Mouse (Mus musculus): Measurements from ENCODE around the gene Sp6. TPM values are rescaled to one million over a fixed set of nuclear protein-coding genes. Genes with fewer than 3 reads are reported as not detected.
A peak's percentile ranks its signal among the peaks of the same experiment; 100 is the strongest.

Sp6 gene
- polyA plus RNA-seq, 2 experiments = 0.02 TPM; not detected in 1

DNA sequence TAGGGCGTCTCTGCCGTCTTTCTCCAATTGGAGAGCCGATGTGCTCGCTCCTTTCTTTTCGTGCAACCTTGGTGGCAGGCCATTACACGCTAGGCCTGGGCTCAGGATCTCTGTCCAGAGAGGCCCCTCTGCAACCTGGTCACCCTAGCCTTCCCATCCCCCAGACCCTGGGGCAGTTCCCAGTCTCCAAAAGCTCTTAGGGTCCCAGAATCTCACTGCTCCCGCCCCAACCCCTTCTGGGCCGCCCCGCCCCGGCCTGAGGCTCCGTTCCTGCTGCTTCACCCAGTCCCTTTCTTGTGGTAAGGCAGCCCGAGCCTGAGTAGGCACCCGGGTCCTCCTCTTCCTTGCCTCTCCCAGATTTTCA is 6.1 kb downstream of the Sp6 start:
- Histone ChIP-seq H3K27me3 (ENCODE audit: control insufficient read depth, insufficient read depth, low read length) (peaks cover 94% of the 10 kb centered on the region), H3K9me3 (ENCODE audit: control insufficient read depth, low read length) (no peaks in the 10 kb centered on the region), H3K4me2 (ENCODE audit: low read depth) (no peak overlapping the region), H3K36me3 (replicated peaks; ENCODE audit: control insufficient read depth, insufficient read depth, low read depth) (no peaks in the 10 kb centered on the region), H3K4me3 (ENCODE audit: insufficient read depth in 1 of 2, low read depth in 2 of 2, low read length in 2 of 2) (no peak overlapping the region), H3K9ac (replicated peaks) (no peak overlapping the region), H3K4me1 (replicated peaks; ENCODE audit: control insufficient read depth in 2 of 2, insufficient read depth in 2 of 2, low read length in 1 of 2) (no peaks in the 10 kb centered on the region; a peak in 1 of 4 replicates), H3K27ac (no peak overlapping the region)
- 5% methylated on average over 13 of the region's 13 CpGs for WGBS (ENCODE audit: insufficient replicate concordance)
- ATAC-seq (ENCODE audit: insufficient read depth) (no peak), DNase-seq (ENCODE audit: low read depth in 3 of 3, low spot score in 3 of 3) (no peak)
- TF ChIP-seq CTCF (IDR thresholded peaks at IDR 0.05; ENCODE audit: low read depth) = no peak
- no peak for TF ChIP-seq EP300 (IDR thresholded peaks at IDR 0.05; ENCODE audit: low read depth)

DNA sequence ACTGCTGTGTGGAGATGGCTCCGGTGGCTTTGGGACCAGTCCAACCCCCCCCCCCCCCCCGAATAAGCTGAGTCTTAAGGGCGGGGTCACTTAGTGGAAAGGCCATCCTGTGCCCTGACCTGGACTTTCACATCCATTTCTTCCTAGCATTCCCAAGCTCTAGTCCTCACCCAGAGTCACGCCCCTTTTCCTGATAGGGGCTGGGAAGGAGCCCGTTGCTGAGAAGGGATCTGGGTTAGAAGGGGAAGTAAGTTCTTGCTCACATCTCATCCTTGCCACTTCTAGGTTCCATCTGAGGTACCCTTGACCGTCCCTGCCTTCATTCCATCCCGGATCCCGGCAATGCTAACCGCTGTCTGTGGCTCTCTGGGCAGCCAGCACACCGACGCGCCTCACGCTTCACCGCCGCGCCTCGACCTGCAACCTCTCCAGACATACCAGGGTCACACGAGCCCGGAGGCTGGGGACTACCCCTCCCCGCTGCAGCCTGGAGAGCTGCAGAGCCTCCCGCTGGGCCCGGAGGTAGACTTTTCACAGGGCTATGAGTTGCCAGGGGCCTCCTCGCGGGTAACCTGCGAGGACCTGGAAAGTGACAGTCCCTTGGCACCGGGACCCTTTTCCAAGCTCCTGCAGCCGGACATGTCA is 8.0 kb downstream of the Sp6 start:
- DNase-seq (ENCODE audit: low read depth in 3 of 3, low spot score in 3 of 3) (no peak), ATAC-seq (ENCODE audit: insufficient read depth) (no peak)
- Histone ChIP-seq H3K4me1 (replicated peaks; ENCODE audit: control insufficient read depth in 2 of 2, insufficient read depth in 2 of 2, low read length in 1 of 2) (no peaks in the 10 kb centered on the region; a peak in 1 of 4 replicates), H3K36me3 (replicated peaks; ENCODE audit: control insufficient read depth, insufficient read depth, low read depth) (no peaks in the 10 kb centered on the region), H3K27me3 (ENCODE audit: control insufficient read depth, insufficient read depth, low read length) (peaks cover 85% of the 10 kb centered on the region), H3K9ac (replicated peaks) (no peak overlapping the region), H3K4me3 (ENCODE audit: insufficient read depth in 1 of 2, low read depth in 2 of 2, low read length in 2 of 2) (peak overlapping the region in 1 of 2 experiments; percentile 56; a peak in 2 of 4 replicates), H3K4me2 (ENCODE audit: low read depth) (peak overlapping the region; percentile 82), H3K27ac (no peak overlapping the region), H3K9me3 (ENCODE audit: control insufficient read depth, low read length) (no peaks in the 10 kb centered on the region)
- no peak for TF ChIP-seq EP300 (IDR thresholded peaks at IDR 0.05; ENCODE audit: low read depth)
- no peak for TF ChIP-seq CTCF (IDR thresholded peaks at IDR 0.05; ENCODE audit: low read depth)
- WGBS (ENCODE audit: insufficient replicate concordance) = 3% methylated on average over 27 of the region's 27 CpGs

DNA sequence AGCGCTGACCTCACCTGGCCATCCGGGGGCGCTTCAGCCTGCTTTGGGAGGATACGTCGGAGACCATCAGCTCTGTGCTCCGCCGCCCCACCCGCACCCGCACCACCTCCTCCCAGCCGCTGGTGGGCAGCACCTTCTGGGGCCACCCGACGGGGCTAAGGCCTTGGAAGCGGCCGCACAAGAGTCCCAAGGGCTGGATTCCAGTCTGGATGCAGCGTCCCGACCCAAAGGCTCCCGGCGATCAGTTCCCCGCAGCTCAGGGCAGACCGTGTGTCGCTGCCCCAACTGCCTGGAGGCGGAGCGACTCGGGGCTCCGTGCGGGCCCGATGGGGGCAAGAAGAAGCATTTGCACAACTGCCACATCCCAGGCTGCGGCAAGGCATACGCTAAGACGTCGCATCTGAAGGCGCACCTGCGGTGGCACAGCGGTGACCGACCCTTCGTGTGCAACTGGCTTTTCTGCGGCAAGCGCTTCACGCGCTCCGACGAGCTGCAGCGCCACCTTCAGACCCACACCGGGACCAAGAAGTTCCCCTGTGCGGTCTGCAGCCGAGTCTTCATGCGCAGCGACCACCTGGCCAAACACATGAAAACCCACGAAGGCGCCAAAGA is 8.8 kb downstream of the Sp6 start:
- H3K4me2 ChIP-seq (ENCODE audit: low read depth) = peak overlapping the region; percentile 82
- peak overlapping the region; percentile 34; the same call in 1 of the 2 replicates for H3K9ac ChIP-seq (replicated peaks)
- ATAC-seq (ENCODE audit: insufficient read depth) = peak; percentile 50; the same call in 1 of the 2 replicates
- H3K4me3 ChIP-seq (ENCODE audit: insufficient read depth in 1 of 2, low read depth in 2 of 2, low read length in 2 of 2) = peak overlapping the region; percentile 37 to 56
- H3K27ac ChIP-seq = no peak overlapping the region
- H3K36me3 ChIP-seq (replicated peaks; ENCODE audit: control insufficient read depth, insufficient read depth, low read depth) = no peaks in the 10 kb centered on the region
- H3K4me1 ChIP-seq (replicated peaks; ENCODE audit: control insufficient read depth in 2 of 2, insufficient read depth in 2 of 2, low read length in 1 of 2) = no peaks in the 10 kb centered on the region; a peak in 1 of 4 replicates
- peaks cover 77% of the 10 kb centered on the region for H3K27me3 ChIP-seq (ENCODE audit: control insufficient read depth, insufficient read depth, low read length)
- peak in 1 of 3 experiments; percentile 22 for DNase-seq (ENCODE audit: low read depth in 3 of 3, low spot score in 3 of 3)
- H3K9me3 ChIP-seq (ENCODE audit: control insufficient read depth, low read length) = no peaks in the 10 kb centered on the region
- WGBS (ENCODE audit: insufficient replicate concordance) = under 1% methylated on average over 50 of the region's 50 CpGs
- TF ChIP-seq CTCF (IDR thresholded peaks at IDR 0.05; ENCODE audit: low read depth) (peak; percentile 74), EP300 (IDR thresholded peaks at IDR 0.05; ENCODE audit: low read depth) (no peak)

- Histone ChIP-seq H3K27me3 (ENCODE audit: control insufficient read depth, insufficient read depth, low read length) (peaks cover 49% of the 10 kb centered on the region), H3K4me2 (ENCODE audit: low read depth) (no peak overlapping the region), H3K27ac (no peak overlapping the region), H3K4me3 (ENCODE audit: insufficient read depth in 1 of 2, low read depth in 2 of 2, low read length in 2 of 2) (no peak overlapping the region), H3K36me3 (replicated peaks; ENCODE audit: control insufficient read depth, insufficient read depth, low read depth) (no peaks in the 10 kb centered on the region), H3K9me3 (ENCODE audit: control insufficient read depth, low read length) (no peaks in the 10 kb centered on the region), H3K4me1 (replicated peaks; ENCODE audit: control insufficient read depth in 2 of 2, insufficient read depth in 2 of 2, low read length in 1 of 2) (no peaks in the 10 kb centered on the region; a peak in 1 of 4 replicates), H3K9ac (replicated peaks) (no peak overlapping the region)
- 54% methylated on average over 10 of the region's 10 CpGs for WGBS (ENCODE audit: insufficient replicate concordance)
- DNase-seq (ENCODE audit: low read depth in 3 of 3, low spot score in 3 of 3) (no peak), ATAC-seq (ENCODE audit: insufficient read depth) (no peak)
- TF ChIP-seq CTCF (IDR thresholded peaks at IDR 0.05; ENCODE audit: low read depth) = no peak
Measured at GRCm38 (mm10) chr11:97024977-97025376, 11.8 kb downstream of the Sp6 start.

DNA sequence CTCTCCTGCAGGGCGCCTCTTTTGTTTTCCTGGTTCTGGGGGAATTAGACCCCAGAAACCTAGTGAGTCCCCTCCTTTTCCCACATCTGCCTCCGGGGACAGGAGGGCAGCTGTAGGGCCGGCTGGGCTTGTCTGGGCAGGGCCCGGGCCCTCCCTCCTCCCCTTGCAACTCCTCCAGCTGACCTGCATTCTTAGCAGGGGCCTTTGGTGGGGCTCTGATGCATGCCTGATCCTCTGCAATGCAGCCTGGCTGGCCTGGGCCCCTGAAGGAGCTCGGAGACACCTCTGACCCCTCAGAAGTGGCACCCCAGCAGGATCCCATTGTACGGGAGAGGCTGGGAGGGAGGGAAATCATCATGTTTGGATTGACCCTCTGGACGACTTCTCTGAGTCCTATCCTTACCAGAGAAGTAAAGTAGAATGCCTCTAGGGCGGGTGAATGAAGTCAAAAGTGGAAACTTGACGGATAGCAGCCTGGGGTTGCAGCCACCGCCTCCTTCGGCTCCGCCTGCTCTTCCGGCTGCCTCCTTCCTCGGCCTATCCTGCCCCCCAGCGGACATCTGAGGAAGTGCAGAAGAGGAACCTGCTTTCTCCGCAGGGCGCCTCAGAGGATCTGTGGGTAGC is 12.6 kb downstream of the Sp6 start:
- Histone ChIP-seq H3K36me3 (replicated peaks; ENCODE audit: control insufficient read depth, insufficient read depth, low read depth) (no peaks in the 10 kb centered on the region), H3K27me3 (ENCODE audit: control insufficient read depth, insufficient read depth, low read length) (peaks cover 41% of the 10 kb centered on the region), H3K4me3 (ENCODE audit: insufficient read depth in 1 of 2, low read depth in 2 of 2, low read length in 2 of 2) (peak overlapping the region in 1 of 2 experiments; percentile 31; a peak in 2 of 4 replicates), H3K9ac (replicated peaks) (peak overlapping the region; percentile 55), H3K4me2 (ENCODE audit: low read depth) (peak overlapping the region; percentile 62), H3K9me3 (ENCODE audit: control insufficient read depth, low read length) (no peaks in the 10 kb centered on the region), H3K27ac (no peak overlapping the region), H3K4me1 (replicated peaks; ENCODE audit: control insufficient read depth in 2 of 2, insufficient read depth in 2 of 2, low read length in 1 of 2) (peaks cover 0 to 3% of the 10 kb centered on the region in 2 experiments; a peak in 2 of 4 replicates)
- WGBS (ENCODE audit: insufficient replicate concordance) = 6% methylated on average over 17 of the region's 17 CpGs
- TF ChIP-seq EP300 (IDR thresholded peaks at IDR 0.05; ENCODE audit: low read depth) (no peak), CTCF (IDR thresholded peaks at IDR 0.05; ENCODE audit: low read depth) (peak; percentile 98)
- peak; percentile 66 to 71 (median 68) for DNase-seq (ENCODE audit: low read depth in 3 of 3, low spot score in 3 of 3)
- peak; percentile 40 for ATAC-seq (ENCODE audit: insufficient read depth)
